8 mouse cellular contexts compared by ENCODE assay signal in genomic region chr1:80756824-80757649, GRCm38 (mm10). TPM values are rescaled to one million over a fixed set of nuclear protein-coding genes. Genes with fewer than 3 reads are reported as not detected.
DNase-seq lines count a peak whose midpoint lies in the region; ATAC-seq and TF ChIP-seq lines count a peak whose summit lies in the region.

No protein-coding gene starts in this region.

- H3K4me2 ChIP-seq in heart, embryonic 15.5 days = peak overlapping the region; percentile 95
- H3K4me2 ChIP-seq in liver, postnatal 0 days (ENCODE audit: low read depth, low read length) = peak overlapping the region; percentile 82
- peak overlapping the region; percentile 96 for H3K4me2 ChIP-seq in neural tube, embryonic 11.5 days (ENCODE audit: low read depth)

- peak; percentile 32; the same call in 1 of the 2 replicates for TF ChIP-seq CTCF in liver, postnatal 0 days (IDR thresholded peaks at IDR 0.05; ENCODE audit: low read depth)

- H3K4me3 ChIP-seq in heart, embryonic 15.5 days = peak overlapping the region; percentile 75
- peak overlapping the region; percentile 64 for H3K4me3 ChIP-seq in liver, postnatal 0 days (ENCODE audit: low read depth, low read length)
- peak overlapping the region; percentile 60 for H3K4me3 ChIP-seq in neural tube, embryonic 11.5 days (ENCODE audit: low read depth, low read length)

- no peak overlapping the region for H3K9ac ChIP-seq in heart, embryonic 15.5 days
- 0 out of 2 replicates have a peak overlapping the region, but pooled peaks have one; percentile 65 for H3K9ac ChIP-seq in liver, postnatal 0 days (replicated peaks)
- H3K9ac ChIP-seq in neural tube, embryonic 11.5 days (ENCODE audit: low read length) = no peak overlapping the region

- H3K9me3 ChIP-seq in heart, embryonic 15.5 days (replicated peaks) = no peaks in the 10 kb centered on the region
- no peaks in the 10 kb centered on the region for H3K9me3 ChIP-seq in liver, postnatal 0 days (ENCODE audit: low read length)
- no peaks in the 10 kb centered on the region for H3K9me3 ChIP-seq in neural tube, embryonic 11.5 days (ENCODE audit: control insufficient read depth, low read length)

- peaks cover 18% of the 10 kb centered on the region for H3K4me1 ChIP-seq in heart, embryonic 15.5 days (replicated peaks)
- 0 out of 2 replicates have a peak, but pooled peaks cover 2% of the 10 kb centered on the region for H3K4me1 ChIP-seq in liver, postnatal 0 days (ENCODE audit: insufficient read depth)
- 0 out of 2 replicates have a peak, but pooled peaks cover 2% of the 10 kb centered on the region for H3K4me1 ChIP-seq in neural tube, embryonic 11.5 days (ENCODE audit: control insufficient read depth, insufficient read depth, low read length)

- H3K27ac ChIP-seq in heart, embryonic 15.5 days = no peak overlapping the region
- peak overlapping the region; percentile 48; the same call in 1 of the 2 replicates for H3K27ac ChIP-seq in liver, postnatal 0 days (ENCODE audit: low read depth)
- H3K27ac ChIP-seq in neural tube, embryonic 11.5 days (ENCODE audit: low read depth, low read length) = no peak overlapping the region

- no peaks in the 10 kb centered on the region for H3K27me3 ChIP-seq in heart, embryonic 15.5 days
- peaks cover 10% of the 10 kb centered on the region; the same call in 1 of the 2 replicates for H3K27me3 ChIP-seq in liver, postnatal 0 days (ENCODE audit: insufficient read depth, low read length)
- H3K27me3 ChIP-seq in neural tube, embryonic 11.5 days (ENCODE audit: control insufficient read depth, insufficient read depth, low read length) = peaks cover 7% of the 10 kb centered on the region; the same call in 1 of the 2 replicates

- peak; percentile 93 for DNase-seq in heart, adult 11 months
- DNase-seq in heart, adult 8-10 months (ENCODE audit: low spot score) = no peak
- peak; percentile 55 for DNase-seq in embryo, embryonic 10.5 days (ENCODE audit: low spot score)
- DNase-seq in kidney, postnatal 10 days = peak; percentile 23
- DNase-seq in liver, postnatal 0 days = peak; percentile 22
- peak; percentile 44 for DNase-seq in neural tube, embryonic 11.5 days (ENCODE audit: low spot score)
- DNase-seq in urinary bladder, postnatal 14 days (ENCODE audit: low spot score) = no peak

- 7% methylated on average over 14 of the region's 14 CpGs for WGBS in heart, embryonic 15.5 days
- WGBS in liver, postnatal 0 days (ENCODE audit: insufficient replicate concordance) = 3% methylated on average over 14 of the region's 14 CpGs
- WGBS in neural tube, embryonic 11.5 days = 7% methylated on average over 14 of the region's 14 CpGs

- H3K36me3 ChIP-seq in heart, embryonic 15.5 days = no peaks in the 10 kb centered on the region
- no peaks in the 10 kb centered on the region for H3K36me3 ChIP-seq in liver, postnatal 0 days (replicated peaks; ENCODE audit: insufficient read depth, low read length)
- H3K36me3 ChIP-seq in neural tube, embryonic 11.5 days (ENCODE audit: control insufficient read depth, insufficient read depth, low read length) = no peaks in the 10 kb centered on the region

- no peak for ATAC-seq in heart, embryonic 15.5 days (replicated peaks; ENCODE audit: insufficient number of reproducible peaks, insufficient read depth, low FRiP score, low read depth)
- ATAC-seq in liver, postnatal 0 days = peak; percentile 69
- ATAC-seq in neural tube, embryonic 11.5 days (ENCODE audit: insufficient read depth, low FRiP score, low TSS enrichment) = peak; percentile 45; the same call in 1 of the 2 replicates

- TF ChIP-seq EP300 in liver, postnatal 0 days (IDR thresholded peaks at IDR 0.05; ENCODE audit: low read depth) = peak; percentile 82

RNA-seq across cellular contexts. Expression of gene Dock10, which starts 1.3 kb away (rescaled TPM):
- 1 to 10 TPM; 3.5 to 4.8 (median 4.3) TPM for total RNA-seq in heart, adult 8-10 months (2022)
- polyA plus RNA-seq in heart, embryonic 15.5 days (2015; fragmentation: Nextera tagmentation; extraction: Ambion mirVana) = 2.5 and 6.4 TPM in 2 replicates
- 2.5 and 3.3 TPM in 2 replicates for polyA plus RNA-seq in liver, postnatal 0 days (2015; fragmentation: Nextera tagmentation; extraction: Ambion mirVana)
- polyA plus RNA-seq in neural tube, embryonic 11.5 days (2014; fragmentation: Nextera tagmentation; extraction: Ambion mirVana) = 3.8 and 4.3 TPM in 2 replicates

Comparison
In these comparisons a context has a peak if more than half of its experiments do, and no peak if none do; other contexts are left out.
1. DNase-seq: peak in heart, adult 11 months (single experiment), embryo, embryonic 10.5 days (single experiment), kidney, postnatal 10 days (single experiment), liver, postnatal 0 days (single experiment) and neural tube, embryonic 11.5 days (single experiment); none in heart, adult 8-10 months (single experiment) and urinary bladder, postnatal 14 days (single experiment).
2. Peak in every context shown above with its lines, with median percentiles within 50 percentile points of each other: H3K4me2 ChIP-seq and H3K4me3 ChIP-seq.